Mouse (Mus musculus): ENCODE results near the gene Gm10037.

GRCm38 (mm10) chr13:67812961-67813709 lies 17.8 kb upstream of the Gm10037 start:
- TF ChIP-seq CTCF (IDR thresholded peaks at IDR 0.05; ENCODE audit: low read depth) (no peak), EP300 (optimal IDR thresholded peaks at IDR 0.05) (no peak)
